ENCODE assay signal across 19 mouse cellular contexts in the genomic region with DNA sequence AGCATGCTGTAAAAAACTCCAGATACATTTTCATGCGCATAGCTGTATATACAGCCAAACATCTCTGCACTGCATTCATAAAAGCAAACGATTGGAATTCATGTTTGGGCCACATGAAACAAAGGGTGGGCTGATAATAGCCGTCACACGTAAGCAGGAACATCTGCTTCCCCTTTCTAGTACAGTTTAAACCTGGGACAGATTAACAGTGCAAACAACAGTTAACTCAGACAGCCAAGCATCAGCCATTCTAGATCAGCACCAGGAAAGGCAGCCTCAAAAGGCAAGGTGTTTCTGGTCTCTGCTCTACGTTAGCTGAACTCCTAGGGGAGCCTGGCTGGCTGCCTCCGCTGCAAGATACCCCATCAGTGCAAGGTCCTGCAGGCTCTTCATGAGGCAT. TPM values are rescaled to one million over a fixed set of nuclear protein-coding genes. Genes with fewer than 3 reads are reported as not detected.
DNase-seq lines count a peak whose midpoint lies in the region; ATAC-seq and TF ChIP-seq lines count a peak whose summit lies in the region.
"Had no signal": no experiment of that assay in that cellular context is flagged by ENCODE, and none has a peak within 500 bp of the region (broad histone marks: within the 10 kb centered on the region; RNA-seq: fewer than 3 reads in every experiment).

No protein-coding gene starts in this region.

- H3K27me3 ChIP-seq in forebrain, embryonic 10.5 days (ENCODE audit: poor library complexity, severe bottlenecking): no peaks in the 10 kb centered on the region
- no peaks in the 10 kb centered on the region for H3K27me3 ChIP-seq in forebrain, embryonic 16.5 days (replicated peaks; ENCODE audit: control insufficient read depth, insufficient read depth, low read length)
- no peaks in the 10 kb centered on the region for H3K27me3 ChIP-seq in midbrain, embryonic 13.5 days
- no peaks in the 10 kb centered on the region for H3K27me3 ChIP-seq in midbrain, embryonic 14.5 days (ENCODE audit: control insufficient read depth, insufficient read depth, low read length)
- H3K27me3 ChIP-seq in limb, embryonic 10.5 days (ENCODE audit: low read depth, poor library complexity, severe bottlenecking): no peaks in the 10 kb centered on the region
- H3K27me3 ChIP-seq in stomach, postnatal 0 days (ENCODE audit: control insufficient read depth, insufficient read depth, low read length): no peaks in the 10 kb centered on the region

- H3K27ac ChIP-seq in forebrain, embryonic 10.5 days: peak overlapping the region; percentile 74
- H3K27ac ChIP-seq in forebrain, embryonic 16.5 days (ENCODE audit: low read length): no peak overlapping the region
- H3K27ac ChIP-seq in midbrain, embryonic 13.5 days: 0 out of 2 replicates have a peak overlapping the region, but pooled peaks have one; percentile 14
- no peak overlapping the region for H3K27ac ChIP-seq in midbrain, embryonic 14.5 days (replicated peaks; ENCODE audit: low read depth, low read length)
- H3K27ac ChIP-seq in limb, embryonic 10.5 days: peak overlapping the region; percentile 56
- H3K27ac ChIP-seq in stomach, postnatal 0 days (replicated peaks): 0 out of 2 replicates have a peak overlapping the region, but pooled peaks have one; percentile 24

- no peak for TF ChIP-seq EP300 in stomach, postnatal 0 days (optimal IDR thresholded peaks at IDR 0.05)

- H3K36me3 ChIP-seq in forebrain, embryonic 10.5 days (replicated peaks): peaks cover 30% of the 10 kb centered on the region
- peaks cover 6% of the 10 kb centered on the region; the same call in 1 of the 2 replicates for H3K36me3 ChIP-seq in forebrain, embryonic 16.5 days (ENCODE audit: control insufficient read depth, insufficient read depth)
- peaks cover 41% of the 10 kb centered on the region for H3K36me3 ChIP-seq in midbrain, embryonic 13.5 days
- H3K36me3 ChIP-seq in midbrain, embryonic 14.5 days (ENCODE audit: control insufficient read depth, insufficient read depth, low read length): peaks cover 28% of the 10 kb centered on the region
- H3K36me3 ChIP-seq in limb, embryonic 10.5 days: peaks cover 27% of the 10 kb centered on the region
- H3K36me3 ChIP-seq in stomach, postnatal 0 days (ENCODE audit: control insufficient read depth, insufficient read depth, low read length): peaks cover 17% of the 10 kb centered on the region; the same call in 1 of the 2 replicates

- no peak overlapping the region for H3K4me3 ChIP-seq in forebrain, embryonic 10.5 days
- H3K4me3 ChIP-seq in forebrain, embryonic 16.5 days (replicated peaks; ENCODE audit: low read length): no peak overlapping the region
- H3K4me3 ChIP-seq in midbrain, embryonic 13.5 days (replicated peaks): no peak overlapping the region
- H3K4me3 ChIP-seq in midbrain, embryonic 14.5 days (replicated peaks; ENCODE audit: low read depth, low read length): no peak overlapping the region
- H3K4me3 ChIP-seq in limb, embryonic 10.5 days: no peak overlapping the region
- no peak overlapping the region for H3K4me3 ChIP-seq in stomach, postnatal 0 days (ENCODE audit: low read depth, low read length)

- H3K4me1 ChIP-seq in forebrain, embryonic 10.5 days: peaks cover 49% of the 10 kb centered on the region
- H3K4me1 ChIP-seq in forebrain, embryonic 16.5 days (replicated peaks; ENCODE audit: control insufficient read depth, insufficient read depth, low read length): no peaks in the 10 kb centered on the region; the same call in 1 of the 2 replicates
- H3K4me1 ChIP-seq in midbrain, embryonic 13.5 days (replicated peaks): peaks cover 8% of the 10 kb centered on the region; the same call in 1 of the 2 replicates
- H3K4me1 ChIP-seq in midbrain, embryonic 14.5 days (ENCODE audit: control insufficient read depth, insufficient read depth, low read length): no peaks in the 10 kb centered on the region
- H3K4me1 ChIP-seq in limb, embryonic 10.5 days: peaks cover 41% of the 10 kb centered on the region
- H3K4me1 ChIP-seq in stomach, postnatal 0 days (replicated peaks; ENCODE audit: control insufficient read depth, insufficient read depth): no peaks in the 10 kb centered on the region

- no peak overlapping the region; the same call in 1 of the 2 replicates for H3K9ac ChIP-seq in forebrain, embryonic 16.5 days (replicated peaks; ENCODE audit: low read depth, low read length)
- H3K9ac ChIP-seq in midbrain, embryonic 13.5 days (replicated peaks): peak overlapping the region; percentile 10; the same call in 1 of the 2 replicates
- H3K9ac ChIP-seq in midbrain, embryonic 14.5 days (replicated peaks; ENCODE audit: low read length): no peak overlapping the region
- H3K9ac ChIP-seq in stomach, postnatal 0 days (ENCODE audit: low read length): no peak overlapping the region

- H3K4me2 ChIP-seq in forebrain, embryonic 16.5 days (ENCODE audit: low read length): no peak overlapping the region
- H3K4me2 ChIP-seq in midbrain, embryonic 13.5 days (replicated peaks): no peak overlapping the region
- no peak overlapping the region for H3K4me2 ChIP-seq in midbrain, embryonic 14.5 days (ENCODE audit: low read length)
- no peak overlapping the region for H3K4me2 ChIP-seq in stomach, postnatal 0 days (replicated peaks; ENCODE audit: low read depth)
- H3K4me2 ChIP-seq: liver, embryonic 11.5 days had no signal

- ATAC-seq in forebrain, embryonic 16.5 days: no peak
- ATAC-seq in midbrain, embryonic 13.5 days: no peak
- no peak for ATAC-seq in midbrain, embryonic 14.5 days (ENCODE audit: low FRiP score, low TSS enrichment)
- ATAC-seq in stomach, postnatal 0 days (ENCODE audit: low FRiP score, low TSS enrichment): no peak
- ATAC-seq: hindbrain, embryonic 16.5 days; intestine, embryonic 16.5 days had no signal

- WGBS in forebrain, embryonic 10.5 days: 70% methylated on average over 6 of the region's 6 CpGs
- 78% methylated on average over 6 of the region's 6 CpGs for WGBS in forebrain, embryonic 16.5 days
- WGBS in midbrain, embryonic 13.5 days: 83% methylated on average over 6 of the region's 6 CpGs
- 80% methylated on average over 6 of the region's 6 CpGs for WGBS in midbrain, embryonic 14.5 days
- WGBS in limb, embryonic 10.5 days: 73% methylated on average over 6 of the region's 6 CpGs
- 52% methylated on average over 6 of the region's 6 CpGs for WGBS in stomach, postnatal 0 days

- TF ChIP-seq CTCF in stomach, postnatal 0 days (IDR thresholded peaks at IDR 0.05; ENCODE audit: low read depth): no peak

- DNase-seq in forebrain, embryonic 10.5 days (ENCODE audit: extremely low spot score, low spot score): no peak
- DNase-seq in midbrain, embryonic 14.5 days: no peak
- DNase-seq in limb, embryonic 10.5 days (ENCODE audit: low spot score): no peak
- no peak for DNase-seq in stomach, postnatal 0 days (ENCODE audit: low spot score)
- no peak for DNase-seq in layer of hippocampus, postnatal 25 days (ENCODE audit: extremely low spot score in 1 of 2, low spot score in 1 of 2)
- DNase-seq in cerebellum, adult 9-10 months: no peak
- DNase-seq: adrenal gland, postnatal 25 days; cerebellum, adult 11 months; kidney, postnatal 4 days; lung, adult 18-20 months; right cerebral cortex, postnatal 25 days had no signal

- no peaks in the 10 kb centered on the region for H3K9me3 ChIP-seq in forebrain, embryonic 10.5 days
- H3K9me3 ChIP-seq in forebrain, embryonic 16.5 days (ENCODE audit: control insufficient read depth, low read length): no peaks in the 10 kb centered on the region
- H3K9me3 ChIP-seq in midbrain, embryonic 13.5 days: no peaks in the 10 kb centered on the region
- no peaks in the 10 kb centered on the region for H3K9me3 ChIP-seq in midbrain, embryonic 14.5 days (ENCODE audit: control insufficient read depth, low read length)
- H3K9me3 ChIP-seq in limb, embryonic 10.5 days (replicated peaks): no peaks in the 10 kb centered on the region
- H3K9me3 ChIP-seq in stomach, postnatal 0 days (ENCODE audit: control insufficient read depth, low read length): no peaks in the 10 kb centered on the region
- H3K9me3 ChIP-seq: G1E had no signal

RNA-seq across cellular contexts. Expression of a gene that starts 17.3 kb away (rescaled TPM):
- 0.68 and 0.85 TPM in 2 replicates for polyA plus RNA-seq in forebrain, embryonic 10.5 days (2016; fragmentation: Nextera tagmentation; extraction: Ambion mirVana)
- polyA plus RNA-seq in forebrain, embryonic 16.5 days (2015; fragmentation: Nextera tagmentation; extraction: Ambion mirVana): 1.7 and 1.8 TPM in 2 replicates
- 1.6 and 2.0 TPM in 2 replicates for polyA plus RNA-seq in midbrain, embryonic 13.5 days (2015; fragmentation: Nextera tagmentation; extraction: Ambion mirVana)
- 0.88 and 1.1 TPM in 2 replicates for polyA plus RNA-seq in midbrain, embryonic 14.5 days (2014; fragmentation: Nextera tagmentation; extraction: Ambion mirVana)
- polyA plus RNA-seq in limb, embryonic 10.5 days (2016; fragmentation: Nextera tagmentation; extraction: Ambion mirVana): 0.97 and 1.1 TPM in 2 replicates
- 1.1 and 1.7 TPM in 2 replicates for polyA plus RNA-seq in stomach, postnatal 0 days (2015; fragmentation: Nextera tagmentation; extraction: Ambion mirVana)
- total RNA-seq in layer of hippocampus, postnatal 25 days (2021): 1 to 10 TPM; 1.2 to 1.3 TPM
- total RNA-seq: adrenal gland, postnatal 25 days; G1E; gastrocnemius, adult 18-20 months; heart, postnatal 14 days had no signal
- polyA plus RNA-seq: G1E had no signal

Comparison
In these comparisons a context has a peak if more than half of its experiments do, and no peak if none do; other contexts are left out.
1. H3K27ac ChIP-seq: peak in forebrain, embryonic 10.5 days (single experiment), midbrain, embryonic 13.5 days (single experiment), limb, embryonic 10.5 days (single experiment) and stomach, postnatal 0 days (single experiment); none in forebrain, embryonic 16.5 days (single experiment) and midbrain, embryonic 14.5 days (single experiment).